ENCODE assay signal across 15 mouse cellular contexts in genomic region chr4:116015502-116015901, GRCm38 (mm10). TPM values are rescaled to one million over a fixed set of nuclear protein-coding genes. Genes with fewer than 3 reads are reported as not detected.
DNase-seq lines count a peak whose midpoint lies in the region; ATAC-seq and TF ChIP-seq lines count a peak whose summit lies in the region.
"Had no signal": no experiment of that assay in that cellular context is flagged by ENCODE, and none has a peak within 500 bp of the region (broad histone marks: within the 10 kb centered on the region; RNA-seq: fewer than 3 reads in every experiment).

No protein-coding gene starts in this region.

- 0 out of 2 replicates have a peak overlapping the region, but pooled peaks have one; percentile 65 for H3K4me3 ChIP-seq in kidney, embryonic 15.5 days (replicated peaks)
- peak overlapping the region; percentile 24 for H3K4me3 ChIP-seq in thymus, adult 2 months (ENCODE audit: control insufficient read depth, insufficient read depth, low read length)
- H3K4me3 ChIP-seq: forebrain, embryonic 15.5 days; megakaryocyte, embryonic 14.5 days; neural tube, embryonic 12.5 days had no signal

- peaks cover 79% of the 10 kb centered on the region for H3K27me3 ChIP-seq in kidney, embryonic 15.5 days
- no peaks in the 10 kb centered on the region for H3K27me3 ChIP-seq in thymus, adult 2 months (ENCODE audit: control insufficient read depth, insufficient read depth, low read length)

- H3K4me1 ChIP-seq in kidney, embryonic 15.5 days, result peaks cover 23% of the 10 kb centered on the region
- H3K4me1 ChIP-seq in thymus, adult 2 months (replicated peaks; ENCODE audit: control insufficient read depth, insufficient read depth, low read length), result peaks cover 19% of the 10 kb centered on the region

- H3K9me3 ChIP-seq in kidney, embryonic 15.5 days (replicated peaks), result no peaks in the 10 kb centered on the region
- H3K9me3 ChIP-seq: forebrain, embryonic 15.5 days; hindbrain, embryonic 13.5 days; neural tube, embryonic 12.5 days had no signal

- no peak overlapping the region; the same call in 1 of the 2 replicates for H3K4me2 ChIP-seq in kidney, embryonic 15.5 days
- H3K4me2 ChIP-seq: forebrain, embryonic 15.5 days; hindbrain, embryonic 13.5 days; neural tube, embryonic 12.5 days had no signal

- no peak for TF ChIP-seq CTCF in thymus, adult 2 months (IDR thresholded peaks at IDR 0.05; ENCODE audit: borderline replicate concordance, control insufficient read depth, extremely low read depth, insufficient read depth, low read length, poor library complexity)

- H3K9ac ChIP-seq in kidney, embryonic 15.5 days, result no peak overlapping the region
- H3K9ac ChIP-seq: forebrain, embryonic 15.5 days; hindbrain, embryonic 13.5 days; neural tube, embryonic 12.5 days had no signal

- 83% methylated on average over 5 of the region's 5 CpGs for WGBS in kidney, embryonic 15.5 days
- 21% methylated on average over 5 of the region's 5 CpGs for WGBS in thymus, adult 2 months

- no peak for DNase-seq in kidney, adult 8-10 months
- peak; percentile 23 for DNase-seq in thymus, adult 2 months
- DNase-seq in thymus, postnatal 4 days, result no peak
- DNase-seq in induced T-regulatory cell, adult 2 months (ENCODE audit: low read depth), result peak; percentile 88
- no peak for DNase-seq in frontal cortex, postnatal 36 days (ENCODE audit: low spot score in 2 of 2)
- no peak for DNase-seq in testis, postnatal 14 days (ENCODE audit: low spot score)
- DNase-seq: adrenal gland, postnatal 25 days; heart, adult 11 months; kidney, adult 2 months had no signal

- H3K27ac ChIP-seq in kidney, embryonic 15.5 days, result no peak overlapping the region
- peak overlapping the region; percentile 70 for H3K27ac ChIP-seq in thymus, adult 2 months (ENCODE audit: control insufficient read depth, insufficient read depth, low read length)
- H3K27ac ChIP-seq: forebrain, embryonic 15.5 days; hindbrain, embryonic 13.5 days; neural tube, embryonic 12.5 days had no signal

- no peaks in the 10 kb centered on the region for H3K36me3 ChIP-seq in kidney, embryonic 15.5 days
- no peaks in the 10 kb centered on the region for H3K36me3 ChIP-seq in thymus, adult 2 months (ENCODE audit: control insufficient read depth, insufficient read depth, low read length)
- H3K36me3 ChIP-seq: forebrain, embryonic 15.5 days; hindbrain, embryonic 13.5 days; neural tube, embryonic 12.5 days had no signal

- no peak for TF ChIP-seq POLR2A in thymus, adult 2 months (IDR thresholded peaks at IDR 0.05; ENCODE audit: control insufficient read depth, extremely low read depth, insufficient read depth, low read length, poor library complexity)

- ATAC-seq in kidney, embryonic 15.5 days (replicated peaks; ENCODE audit: low FRiP score), result no peak
- no peak for ATAC-seq in megakaryocyte-erythroid progenitor cell, adult 5-6 weeks (replicated peaks; ENCODE audit: low FRiP score, low TSS enrichment, poor library complexity, severe bottlenecking)
- ATAC-seq: forebrain, embryonic 15.5 days had no signal

RNA-seq across cellular contexts. Expression of gene Faah, which starts 2.2 kb away (rescaled TPM):
- 8.9 and 10.5 TPM in 2 replicates for polyA plus RNA-seq in kidney, embryonic 15.5 days (2015; fragmentation: Nextera tagmentation; extraction: Ambion mirVana)
- 77.2 and 88.1 TPM in 2 replicates for polyA plus RNA-seq in thymus, adult 2 months (2012; rRNA removed)
- total RNA-seq in megakaryocyte-erythroid progenitor cell, adult 5-6 weeks (2014; fragmentation: Nextera tagmentation), result 1.4 and 5.0 TPM in 2 replicates
- 0.85 and 2.3 TPM in 2 replicates for total RNA-seq in megakaryocyte-erythroid progenitor cell, adult 5-6 weeks (2017)

RNA-seq across cellular contexts. Expression of gene Nsun4, which starts 38.2 kb away (rescaled TPM):
- polyA plus RNA-seq in kidney, embryonic 15.5 days (2015; fragmentation: Nextera tagmentation; extraction: Ambion mirVana), result 17.7 and 20.8 TPM in 2 replicates
- polyA plus RNA-seq in thymus, adult 2 months (2012; rRNA removed), result 15.9 and 19.1 TPM in 2 replicates
- 11.5 and 12.5 TPM in 2 replicates for total RNA-seq in megakaryocyte-erythroid progenitor cell, adult 5-6 weeks (2014; fragmentation: Nextera tagmentation)
- total RNA-seq in megakaryocyte-erythroid progenitor cell, adult 5-6 weeks (2017), result 11.2 and 12.5 TPM in 2 replicates

RNA-seq across cellular contexts. Expression of gene Uqcrh, which starts 59.4 kb away (rescaled TPM):
- polyA plus RNA-seq in kidney, embryonic 15.5 days (2015; fragmentation: Nextera tagmentation; extraction: Ambion mirVana), result 524 and 598 TPM in 2 replicates
- polyA plus RNA-seq in thymus, adult 2 months (2012; rRNA removed), result 133 and 213 TPM in 2 replicates
- total RNA-seq in megakaryocyte-erythroid progenitor cell, adult 5-6 weeks (2014; fragmentation: Nextera tagmentation), result 1,038 and 1,202 TPM in 2 replicates
- 483 and 550 TPM in 2 replicates for total RNA-seq in megakaryocyte-erythroid progenitor cell, adult 5-6 weeks (2017)

RNA-seq across cellular contexts. Expression of gene Lrrc41, which starts 59.6 kb away (rescaled TPM):
- 72.4 and 79.5 TPM in 2 replicates for polyA plus RNA-seq in kidney, embryonic 15.5 days (2015; fragmentation: Nextera tagmentation; extraction: Ambion mirVana)
- polyA plus RNA-seq in thymus, adult 2 months (2012; rRNA removed), result 66.1 and 67.1 TPM in 2 replicates
- total RNA-seq in megakaryocyte-erythroid progenitor cell, adult 5-6 weeks (2014; fragmentation: Nextera tagmentation), result 29.8 and 30.8 TPM in 2 replicates
- total RNA-seq in megakaryocyte-erythroid progenitor cell, adult 5-6 weeks (2017), result 16.4 and 20.6 TPM in 2 replicates

Comparison
In these comparisons a context has a peak if more than half of its experiments do, and no peak if none do; other contexts are left out.
1. DNase-seq: peak in thymus, adult 2 months (single experiment) and induced T-regulatory cell, adult 2 months (single experiment); none in kidney, adult 8-10 months (0 of 2), thymus, postnatal 4 days (single experiment), frontal cortex, postnatal 36 days (0 of 2) and testis, postnatal 14 days (single experiment).